Mouse (Mus musculus) right cerebral cortex, postnatal 14 days (tissue): ENCODE data around the gene Zfp36l1.

Source experiments
- DNase-seq: peaks from one replicate; pipeline ENCODE4 v3.0.0; 2022

Zfp36l1 gene

GRCm38 (mm10) chr12:80130558-80131358 is 17.9 kb upstream of the Zfp36l1 start:
- DNase-seq, result no peak

DNA sequence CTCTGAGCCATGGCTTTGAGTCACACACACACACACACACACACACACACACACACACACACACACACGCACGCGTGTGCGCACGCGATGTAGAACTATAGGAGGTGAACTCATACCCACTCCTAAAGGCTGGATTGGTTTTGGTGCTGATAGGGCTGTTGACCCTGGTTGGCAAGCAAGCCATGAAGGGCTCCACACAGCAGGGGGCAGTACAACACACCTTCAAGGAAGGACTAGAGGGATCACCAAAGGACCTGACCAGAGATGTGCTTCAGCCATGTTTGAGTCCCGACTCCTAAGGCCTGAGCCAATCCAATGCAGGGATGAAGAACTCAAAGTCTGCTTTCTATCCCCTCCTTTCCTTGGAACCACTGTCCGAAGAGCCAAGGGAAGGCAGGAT is 16.7 kb upstream of the Zfp36l1 start:
- DNase-seq, result no peak

DNA sequence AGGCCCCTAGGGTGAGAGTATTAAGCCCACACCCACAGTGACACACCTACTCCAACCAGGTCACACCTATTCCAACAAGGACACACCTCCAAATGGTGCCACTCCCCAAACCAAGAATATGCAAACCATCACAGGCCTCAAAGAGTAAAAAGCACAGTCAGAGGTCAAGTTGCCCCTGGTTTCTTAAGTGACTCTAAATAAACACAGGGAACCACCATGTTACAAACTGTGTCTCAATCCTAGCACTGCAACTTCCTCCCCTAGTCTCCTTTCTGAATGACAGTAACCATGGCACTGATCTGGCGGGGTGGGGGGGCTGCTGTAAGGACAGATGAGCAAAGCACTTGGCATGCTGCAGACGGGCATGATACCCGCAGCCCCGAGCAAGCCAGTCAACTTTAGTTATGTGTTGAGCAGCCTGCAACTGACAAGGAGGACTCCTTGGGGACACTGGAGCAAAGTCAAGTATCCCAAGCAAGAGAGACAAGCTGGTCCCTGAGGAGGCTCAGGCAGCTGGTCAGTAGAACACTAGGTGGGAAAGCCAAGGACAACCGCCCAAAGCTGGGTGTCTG is 14.5 kb upstream of the Zfp36l1 start:
- no peak for DNase-seq

DNA sequence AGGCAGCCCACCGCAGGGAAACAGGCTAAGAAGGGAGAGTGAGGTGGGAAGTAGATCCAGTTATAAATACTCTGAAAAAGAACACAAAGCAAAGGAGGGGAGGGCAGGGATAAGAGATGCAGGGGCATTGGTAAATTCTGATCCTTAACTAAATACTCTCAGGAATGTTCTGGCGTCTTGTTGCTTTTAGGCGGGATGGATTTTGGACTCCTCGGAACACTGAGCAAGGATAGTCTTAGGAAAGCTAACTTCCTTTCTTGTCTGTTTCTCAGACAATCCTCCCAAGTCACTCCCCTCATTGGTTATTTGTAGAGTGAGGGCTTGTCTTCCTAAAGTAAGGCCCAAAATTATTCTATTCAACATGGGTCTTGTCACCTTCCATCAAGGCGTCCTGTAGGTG is 12.5 kb upstream of the Zfp36l1 start:
- no peak for DNase-seq

- DNase-seq, result no peak
These were observed 11.9 kb upstream of the Zfp36l1 start for GRCm38 (mm10) chr12:80124756-80125155.

- DNase-seq, result no peak
These were observed 11.4 kb upstream of the Zfp36l1 start for GRCm38 (mm10) chr12:80124211-80124610.

GRCm38 (mm10) chr12:80123227-80123803 is 10.5 kb upstream of the Zfp36l1 start:
- no peak for DNase-seq

DNA sequence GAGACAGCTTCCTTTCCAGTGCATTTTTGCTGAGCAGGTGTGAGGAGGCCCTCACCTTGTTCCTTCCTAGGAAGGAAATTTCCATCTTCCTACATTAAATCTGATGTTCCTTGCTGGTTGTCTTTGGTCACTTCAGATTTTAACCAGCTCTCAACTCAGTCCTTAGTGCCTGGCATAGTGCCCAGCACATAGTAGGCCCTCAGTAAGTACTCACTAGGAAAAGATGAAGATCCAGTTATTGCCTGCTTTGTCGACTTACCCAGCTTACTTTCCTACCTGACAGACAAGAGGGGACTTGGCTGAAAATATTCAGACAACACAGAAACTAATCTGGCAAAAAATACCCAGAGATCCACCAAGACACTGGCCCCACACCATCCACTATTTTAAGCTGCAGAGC is 8.6 kb upstream of the Zfp36l1 start:
- DNase-seq, result no peak

DNA sequence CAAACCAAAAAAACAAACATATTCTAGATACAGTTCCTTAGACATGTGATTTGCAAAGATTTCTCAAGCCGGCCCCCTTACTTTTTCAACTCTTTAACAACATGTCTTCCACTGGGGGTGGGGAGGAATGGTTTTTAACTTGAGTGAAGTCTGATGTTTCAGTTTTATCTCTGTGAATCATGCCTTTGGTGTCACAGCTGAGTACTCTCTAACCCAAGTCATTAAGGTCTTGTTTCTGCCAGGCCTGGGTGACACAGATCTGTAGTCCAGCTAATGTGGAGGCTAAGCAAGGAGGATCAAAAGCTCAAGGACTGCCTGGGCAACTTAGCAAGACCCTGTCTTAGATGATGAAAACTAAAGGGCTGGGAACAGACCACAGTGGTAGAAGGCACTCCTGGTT is 5.8 kb upstream of the Zfp36l1 start:
- no peak for DNase-seq

DNA sequence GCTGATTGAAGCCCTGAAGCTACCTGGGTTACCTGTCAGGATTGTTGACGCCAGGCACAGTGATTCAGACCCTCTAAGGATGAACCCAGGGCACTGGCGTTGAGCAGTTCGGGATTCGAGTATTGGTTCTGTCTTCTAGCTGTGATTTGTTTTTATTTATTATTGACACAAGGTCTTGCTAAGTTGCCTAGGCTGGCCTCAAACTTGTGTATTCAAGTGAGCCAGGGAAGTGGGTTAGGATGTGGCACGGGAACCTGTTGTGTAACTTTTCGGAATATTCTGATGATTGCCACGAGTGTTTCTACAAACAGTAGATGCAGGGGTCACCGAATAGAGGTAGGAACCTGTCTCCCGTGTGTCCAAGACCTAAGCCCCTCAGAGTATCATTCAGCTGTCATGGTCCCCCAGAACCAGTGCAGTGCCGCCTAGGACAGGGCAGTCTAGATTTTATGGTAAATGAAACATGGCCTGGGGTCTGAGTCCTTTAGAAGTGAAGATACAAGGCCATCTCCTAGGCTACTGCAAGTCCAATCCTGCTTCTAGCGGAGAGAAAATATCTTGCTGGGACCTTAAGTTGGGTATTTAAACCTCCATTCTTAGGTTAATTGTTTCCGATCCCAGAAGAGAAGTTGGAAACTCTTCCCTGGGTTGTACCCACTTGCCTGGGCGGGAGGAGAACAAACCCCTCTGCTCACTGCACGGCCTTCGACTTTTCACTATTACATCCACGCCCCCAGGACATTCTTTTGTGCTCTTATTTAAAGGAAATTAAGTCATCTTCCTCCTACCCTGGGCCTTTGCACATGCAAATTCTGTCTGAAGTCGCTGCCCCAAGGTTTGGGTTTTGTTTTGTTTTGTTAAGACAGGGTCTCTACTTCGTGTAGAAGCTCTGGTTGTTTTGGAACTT is 3.6 kb upstream of the Zfp36l1 start:
- no peak for DNase-seq

DNA sequence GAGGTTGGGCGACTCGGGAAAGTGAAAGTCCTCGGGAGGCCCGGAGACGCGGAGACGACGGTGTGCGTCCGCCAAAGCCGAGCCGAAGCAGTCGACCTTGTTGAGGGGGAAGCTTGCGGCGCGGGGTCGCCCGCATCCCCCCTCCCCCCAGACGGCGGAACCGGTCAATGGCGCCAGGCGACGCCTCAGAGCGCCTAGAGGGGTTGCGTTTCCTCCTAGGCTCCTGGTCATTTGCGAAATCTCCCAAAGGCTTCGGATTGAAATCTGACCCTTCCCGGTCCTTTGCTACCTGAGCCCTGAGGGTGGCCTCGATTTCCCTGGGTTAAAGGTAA is 3.0 kb upstream of the Zfp36l1 start:
- no peak for DNase-seq

DNA sequence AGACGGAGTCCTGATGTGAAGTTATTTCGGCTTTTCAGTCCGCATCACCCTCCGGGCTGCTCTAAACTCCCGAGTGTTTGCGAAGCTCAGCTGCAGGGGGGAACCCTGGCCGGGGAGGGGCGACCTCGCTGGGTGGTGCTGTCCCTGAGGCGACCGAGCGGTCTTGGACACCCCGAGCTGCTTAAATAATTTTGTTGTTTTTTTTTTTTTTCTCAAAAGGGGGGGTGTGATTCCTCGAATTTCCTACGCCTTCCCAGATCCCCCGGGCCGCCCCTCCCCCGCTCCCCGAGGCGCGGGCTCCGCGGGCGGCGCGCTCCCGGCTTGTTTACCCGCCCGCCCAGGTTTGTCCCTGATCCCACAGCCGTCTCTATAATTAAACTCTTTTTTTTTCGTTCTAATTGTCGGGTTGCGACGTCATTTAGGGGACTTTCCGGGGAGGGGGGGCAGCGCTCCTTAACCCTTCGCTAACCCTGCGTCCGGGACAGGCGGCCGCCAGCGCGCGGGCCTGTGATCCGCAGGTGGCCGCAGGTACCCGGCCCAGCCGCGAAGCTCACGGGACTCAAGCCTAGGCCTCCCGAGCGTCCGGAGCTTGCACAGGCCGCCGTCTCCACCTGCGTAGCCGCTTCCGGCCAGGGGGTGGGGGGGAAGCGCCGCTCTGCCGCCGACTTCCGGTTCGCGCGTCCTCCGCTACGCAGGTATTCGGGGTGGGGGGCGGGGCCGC is 2.5 kb upstream of the Zfp36l1 start:
- peak; percentile 74 for DNase-seq

- no peak for DNase-seq
These were observed 2.0 kb upstream of the Zfp36l1 start for GRCm38 (mm10) chr12:80114892-80115141.

DNA sequence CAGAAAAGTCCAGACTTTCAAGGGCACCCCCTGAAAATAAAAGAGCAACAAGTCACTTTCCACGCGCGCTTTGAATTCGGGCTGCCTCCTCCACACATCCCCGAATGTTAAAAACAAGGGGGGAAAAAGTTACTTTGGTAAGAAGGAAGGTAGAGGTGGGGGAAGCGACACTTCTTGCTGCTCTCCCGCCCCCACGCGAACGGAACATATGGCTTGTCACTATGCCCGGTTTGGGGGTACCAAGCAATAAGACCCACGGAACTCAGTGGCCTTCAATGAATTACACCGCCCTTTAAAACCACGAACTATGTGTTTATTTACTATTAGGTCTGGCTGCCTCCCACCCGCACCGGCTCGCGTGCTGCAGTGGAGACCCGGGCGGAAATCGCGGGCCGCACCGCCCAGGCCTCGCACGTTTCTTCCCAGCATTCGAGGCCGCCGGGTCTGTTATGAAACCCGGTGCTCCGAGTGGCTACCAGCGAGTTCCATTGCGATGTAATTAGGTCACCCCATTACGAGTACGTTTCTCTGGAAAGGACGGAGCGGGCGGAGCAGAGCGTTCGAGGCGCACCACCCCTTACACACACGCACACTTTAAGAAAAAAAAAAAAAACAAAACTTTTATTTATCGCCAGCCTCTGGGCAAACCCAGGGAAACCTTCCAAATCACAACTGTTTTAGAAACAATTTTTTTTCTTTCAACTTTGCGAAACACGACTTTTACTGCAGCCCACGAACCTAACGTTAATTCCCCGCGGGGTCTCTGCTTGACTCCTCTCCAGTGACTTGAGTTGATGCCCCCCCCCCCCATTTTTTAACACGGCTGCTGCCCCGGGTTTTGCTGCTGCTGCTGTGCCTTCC is 1.4 kb upstream of the Zfp36l1 start:
- peak; percentile 50 for DNase-seq

- DNase-seq, result no peak
These were observed 791 bp upstream of the Zfp36l1 start for GRCm38 (mm10) chr12:80113586-80114021.

GRCm38 (mm10) chr12:80112071-80112660 is 647 bp downstream of the Zfp36l1 start:
- DNase-seq, result no peak

DNA sequence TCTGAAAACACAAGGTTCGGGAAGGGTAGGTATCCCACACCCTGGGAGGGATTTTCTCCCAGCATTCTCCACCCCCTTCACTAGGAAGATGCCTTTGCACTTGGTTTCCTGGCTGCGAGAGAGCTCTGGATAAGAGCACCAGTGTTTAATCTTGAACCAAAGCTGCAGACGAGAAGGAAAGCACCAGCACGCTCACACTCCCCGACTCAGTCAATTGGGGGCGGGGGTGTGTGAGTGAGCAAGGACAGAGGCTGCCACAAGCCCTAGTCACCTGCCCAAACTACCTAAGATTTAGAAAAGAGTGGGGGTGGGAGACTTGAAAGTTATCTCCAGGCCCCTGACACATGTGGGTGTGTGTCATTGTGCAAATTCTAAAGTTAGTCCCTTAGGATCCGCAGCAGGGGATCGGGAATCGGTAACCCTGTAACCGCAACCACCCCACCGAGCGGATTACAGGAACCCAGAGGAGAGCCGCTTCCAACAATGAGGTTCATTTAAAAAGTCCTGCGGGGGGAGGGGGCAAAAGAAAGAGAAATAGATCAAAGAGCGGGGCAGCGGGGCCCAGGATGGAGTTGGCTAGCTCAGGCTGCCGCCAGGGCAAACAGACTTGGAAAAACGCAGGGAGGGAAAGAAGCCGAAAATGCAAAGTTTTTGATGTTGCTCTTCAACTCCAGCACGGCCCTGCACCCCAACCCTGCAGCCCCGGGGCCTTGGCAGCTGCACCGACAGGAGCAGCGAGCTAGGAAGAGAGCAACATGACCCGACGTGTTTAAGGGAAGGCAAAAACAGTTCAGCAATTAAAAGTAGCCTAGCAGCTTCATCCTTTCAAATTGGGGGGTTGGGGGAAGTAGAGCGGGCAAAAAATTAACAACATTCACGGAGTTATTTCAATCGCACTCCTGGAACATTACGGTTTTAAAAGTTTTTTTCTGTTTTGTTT is 1.4 kb downstream of the Zfp36l1 start:
- DNase-seq, result no peak

- DNase-seq, result no peak
These were observed 2.3 kb downstream of the Zfp36l1 start for GRCm38 (mm10) chr12:80110546-80110870.

GRCm38 (mm10) chr12:80109753-80110545 is 2.9 kb downstream of the Zfp36l1 start:
- no peak for DNase-seq
